Mouse (Mus musculus): ENCODE data around the gene Ifna11.
"Not testable (repeated sequence)": the region's sequence is repeated elsewhere in the genome, so short reads cannot be mapped to it uniquely, and the experiment has no call there.

DNA sequence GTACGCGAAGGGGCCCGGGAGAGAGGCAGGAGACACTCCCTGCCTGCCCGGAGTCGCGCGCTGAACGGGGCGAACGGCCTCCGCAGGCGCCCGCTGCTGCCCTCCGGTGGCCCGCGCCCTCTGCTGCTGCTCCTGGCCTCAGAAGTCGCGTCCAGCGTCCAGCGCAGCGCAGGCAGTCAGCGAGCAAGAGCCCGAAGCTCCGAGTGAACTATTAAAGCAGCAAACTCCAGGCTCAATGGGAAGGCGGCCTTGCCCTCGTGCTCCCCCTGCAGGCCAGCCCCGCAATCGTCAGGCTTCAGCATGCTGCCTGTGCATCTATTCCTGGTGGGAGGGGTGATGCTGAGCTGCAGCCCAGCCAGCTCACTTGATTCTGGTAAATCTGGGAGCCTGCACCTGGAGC is 22.7 kb upstream of the Ifna11 start, which contains the start of gene Gm13279:
- TF ChIP-seq EP300, CTCF (IDR thresholded peaks at IDR 0.05; ENCODE audit: low read depth): not testable (repeated sequence)

Data from liver, postnatal 0 days (tissue).